Mouse (Mus musculus) cerebellum, adult 2 months (tissue): ENCODE data around the gene Dot1l. TPM values are rescaled to one million over a fixed set of nuclear protein-coding genes. Genes with fewer than 3 reads are reported as not detected.
A peak's percentile ranks its signal among the peaks of the same experiment; 100 is the strongest.

Experiments
- DNase-seq, 2 experiments: peaks; one replicate each; pipeline ENCODE4 v3.0.0; 2021
- H3K27ac ChIP-seq: fragments of 200-500 bp; 2 replicates; pipeline ENCODE4 v1.5.1; 2012; ENCODE audit warnings: low read length, control low read depth, inconsistent platforms; ENCODE audit not compliant: insufficient read depth
- H3K27me3 ChIP-seq: fragments of 200-500 bp; 2 replicates; pipeline ENCODE4 v1.6.1; 2012; ENCODE audit warnings: inconsistent platforms, mild to moderate bottlenecking, low read length, moderate library complexity; ENCODE audit not compliant: control insufficient read depth, insufficient read depth
- H3K4me1 ChIP-seq: fragments of 200-500 bp; 2 replicates; pipeline ENCODE4 v1.6.1; 2011; ENCODE audit warnings: low read length; ENCODE audit not compliant: control insufficient read depth, insufficient read depth
- H3K4me3 ChIP-seq: fragments of 200-500 bp; replicated peaks from 2 replicates; pipeline ENCODE3; 2011; ENCODE audit warnings: mild to moderate bottlenecking, low read depth, low read length, control low read depth; ENCODE audit not compliant: insufficient read depth
- CTCF ChIP-seq: fragments of 200-500 bp; IDR thresholded peaks from 2 replicates; pipeline ENCODE4 v1.5.1; 2011; ENCODE audit warnings: low read depth, mild to moderate bottlenecking, control low read depth, low read length, moderate library complexity, borderline replicate concordance; ENCODE audit not compliant: insufficient read depth
- POLR2A ChIP-seq: fragments of 200-500 bp; IDR thresholded peaks from 2 replicates; pipeline ENCODE4 v1.6.1; 2011; ENCODE audit warnings: low read length, control low read depth, borderline replicate concordance; ENCODE audit not compliant: insufficient read depth
- WGBS: fragments of 180-500 bp; shearing (Covaris S2); methylation state at CpG from one replicate; pipeline ENCODE4 v1.1.7; 2018; 5-methylcytosine and 5-hydroxymethylcytosine counted together
- polyA plus RNA-seq: library from polyadenylated mRNA; depleted of rRNA; stranded (reverse); fragments of >200 nt; gene quantifications from 2 replicates; pipeline ENCODE4 v1.2.3, GENCODE M21; 2012

Gene Dot1l
- polyA plus RNA-seq, 1 experiment, result 101 TPM

GRCm38 (mm10) chr10:80785963-80786362 is 31.0 kb downstream of the Dot1l start:
- WGBS, result 27% methylated on average over 11 of the region's 11 CpGs
- TF ChIP-seq POLR2A, result no peak

GRCm38 (mm10) chr10:80787517-80787916 is 32.5 kb downstream of the Dot1l start:
- WGBS, result 49% methylated on average over 2 of the region's 2 CpGs
- TF ChIP-seq CTCF (no peak), POLR2A (no peak)

More at GRCm38 (mm10) chr10:80785963-80786362, 31.0 kb downstream of the Dot1l start:
- Histone ChIP-seq H3K27ac (peak overlapping the region; percentile 37), H3K4me1 (peaks cover 31% of the 10 kb centered on the region), H3K27me3 (no peaks in the 10 kb centered on the region), H3K4me3 (no peak overlapping the region)
- peak in 1 of 2 experiments; percentile 55 for DNase-seq

GRCm38 (mm10) chr10:80790761-80791404 is 35.9 kb downstream of the Dot1l start:
- WGBS, result 87% methylated on average over 19 of the region's 19 CpGs
- Histone ChIP-seq H3K27me3 (no peaks in the 10 kb centered on the region), H3K4me3 (no peak overlapping the region), H3K27ac (peak overlapping the region; percentile 96), H3K4me1 (peaks cover 57% of the 10 kb centered on the region)
- TF ChIP-seq POLR2A (no peak), CTCF (no peak)
- DNase-seq, result peak in 1 of 2 experiments; percentile 31

More at GRCm38 (mm10) chr10:80787517-80787916, 32.5 kb downstream of the Dot1l start:
- H3K27me3 ChIP-seq, result no peaks in the 10 kb centered on the region
- H3K4me3 ChIP-seq, result no peak overlapping the region
- no peak overlapping the region for H3K27ac ChIP-seq
- peaks cover 47% of the 10 kb centered on the region for H3K4me1 ChIP-seq
- DNase-seq, result no peak

GRCm38 (mm10) chr10:80791476-80792174 is 36.6 kb downstream of the Dot1l start:
- H3K27me3 ChIP-seq, result no peaks in the 10 kb centered on the region
- peaks cover 57% of the 10 kb centered on the region for H3K4me1 ChIP-seq
- no peak overlapping the region for H3K4me3 ChIP-seq
- TF ChIP-seq CTCF, result no peak
- TF ChIP-seq POLR2A, result no peak
- H3K27ac ChIP-seq, result peak overlapping the region; percentile 96
- DNase-seq, result no peak
- WGBS, result 24% methylated on average over 33 of the region's 33 CpGs

- Histone ChIP-seq H3K27ac (peak overlapping the region; percentile 96), H3K27me3 (no peaks in the 10 kb centered on the region), H3K4me1 (peaks cover 56% of the 10 kb centered on the region), H3K4me3 (no peak overlapping the region)
- WGBS, result 9% methylated on average over 41 of the region's 41 CpGs
- DNase-seq, result peak; percentile 83 to 84
- no peak for TF ChIP-seq CTCF
- 0 out of 2 replicates have a peak, but pooled peaks have one; percentile 25 for TF ChIP-seq POLR2A
Measured at GRCm38 (mm10) chr10:80792175-80793032, 37.4 kb downstream of the Dot1l start.

- peak; percentile 75 to 78 for DNase-seq
- H3K27ac ChIP-seq, result peak overlapping the region; percentile 96
- TF ChIP-seq POLR2A, result no peak
- TF ChIP-seq CTCF, result no peak
- H3K4me3 ChIP-seq, result no peak overlapping the region
- WGBS, result 27% methylated on average over 13 of the region's 13 CpGs
- peaks cover 52% of the 10 kb centered on the region for H3K4me1 ChIP-seq
- no peaks in the 10 kb centered on the region for H3K27me3 ChIP-seq
Measured at GRCm38 (mm10) chr10:80793033-80793784, 38.2 kb downstream of the Dot1l start.

- 37% methylated on average over 4 of the region's 4 CpGs for WGBS
- H3K27ac ChIP-seq, result 0 out of 2 replicates have a peak overlapping the region, but pooled peaks have one; percentile 42
- no peak for TF ChIP-seq POLR2A
Measured at GRCm38 (mm10) chr10:80793803-80794202, 38.8 kb downstream of the Dot1l start.

More at GRCm38 (mm10) chr10:80793803-80794202, 38.8 kb downstream of the Dot1l start:
- Histone ChIP-seq H3K4me3 (no peak overlapping the region), H3K27me3 (no peaks in the 10 kb centered on the region), H3K4me1 (peaks cover 52% of the 10 kb centered on the region)
- peak in 1 of 2 experiments; percentile 36 for DNase-seq
